Mouse (Mus musculus) heart, postnatal 0 days (tissue): ENCODE data around the gene G530012D18Rik.
"Not testable (repeated sequence)": the region's sequence is repeated elsewhere in the genome, so short reads cannot be mapped to it uniquely, and the experiment has no call there.

Source experiments
- CTCF ChIP-seq: IDR thresholded peaks from 2 replicates; pipeline ENCODE4 v1.5.1; 2016; ENCODE audit warnings: antibody characterized with exemption, control low read depth, low read depth
- EP300 ChIP-seq: IDR thresholded peaks from 2 replicates; pipeline ENCODE4 v1.6.1; 2016; ENCODE audit warnings: antibody characterized with exemption, low read depth

DNA sequence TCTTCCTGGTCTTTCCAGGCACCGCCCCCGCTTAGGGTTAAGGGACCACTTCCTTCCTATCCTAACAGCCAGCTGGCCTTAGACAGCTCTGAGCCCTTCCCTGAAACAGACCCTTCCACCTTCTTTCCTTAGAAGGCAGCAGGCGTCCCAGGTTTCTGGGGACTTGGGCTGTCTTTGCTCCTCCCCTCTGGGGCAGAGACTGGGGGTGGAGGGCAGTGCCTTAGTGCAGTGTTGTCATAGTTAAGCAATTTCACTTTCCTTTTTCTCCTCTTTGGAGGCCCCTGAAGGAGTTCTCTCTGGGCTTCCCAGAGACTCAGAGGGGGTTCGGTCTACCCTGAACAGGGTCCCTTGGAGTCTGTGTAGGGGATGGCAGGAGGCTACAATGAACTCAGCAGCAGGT, 25.3 kb downstream of the G530012D18Rik start:
- TF ChIP-seq CTCF, EP300: not testable (repeated sequence)
